Mouse (Mus musculus): ENCODE measurements at regions not wholly inside any gene's neighbourhood (a gene's known extent, or its start where the extent isn't known, plus 50 kb on each side); places are given as distances from the start of the nearest gene placed in this dataset.

DNA sequence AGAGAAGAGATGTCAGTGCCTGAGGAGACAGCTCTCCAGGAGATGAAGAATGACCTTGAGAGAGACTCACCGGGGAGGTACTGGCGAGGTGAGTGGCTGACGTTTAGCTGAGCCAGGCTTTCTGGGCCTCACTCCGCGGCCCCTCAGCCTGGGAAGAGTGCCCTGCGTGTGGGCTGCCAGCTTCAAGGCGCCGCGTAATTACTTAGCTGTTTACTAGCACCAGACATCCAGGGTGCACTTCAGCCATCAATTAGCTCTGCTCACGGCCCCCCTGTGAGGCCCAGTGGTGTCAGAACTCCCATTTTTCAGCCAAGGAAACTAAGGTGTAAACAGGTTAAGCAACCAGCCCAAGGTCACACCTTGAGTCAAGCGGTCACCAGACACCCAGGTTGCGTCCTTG lies 485.8 kb downstream of the Bnc2 start:
- Histone ChIP-seq H3K36me3 (ENCODE audit: control insufficient read depth) (no peaks in the 10 kb centered on the region), H3K27me3 (ENCODE audit: control insufficient read depth) (no peaks in the 10 kb centered on the region), H3K9me3 (ENCODE audit: control insufficient read depth, low read length) (peaks cover 7% of the 10 kb centered on the region), H3K4me3 (replicated peaks) (no peak overlapping the region), H3K4me1 (ENCODE audit: control insufficient read depth) (no peaks in the 10 kb centered on the region)
- TF ChIP-seq GATA1 (IDR thresholded peaks at IDR 0.05; ENCODE audit: low read length) (no peak), TAL1 (IDR thresholded peaks at IDR 0.05; ENCODE audit: low read length) (no peak)

DNA sequence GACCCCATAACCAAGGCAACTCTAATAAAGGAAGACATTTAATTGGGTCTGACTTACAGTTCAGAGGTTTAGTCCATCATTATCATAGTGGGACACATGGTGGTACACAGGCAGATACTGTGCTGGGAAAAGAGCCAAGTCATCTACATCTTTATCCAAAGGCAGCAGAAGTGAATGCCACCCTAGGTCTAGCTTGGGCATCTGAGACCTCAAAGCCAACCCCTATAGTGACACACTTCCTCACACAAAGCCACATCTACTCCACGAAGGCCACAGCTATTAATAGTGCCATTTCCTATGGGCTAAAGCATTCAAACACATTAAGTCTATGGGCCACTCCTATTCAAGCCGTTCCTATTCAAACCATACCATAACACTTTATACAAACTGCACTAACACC lies 483.8 kb downstream of the Bnc2 start:
- Histone ChIP-seq H3K4me3 (replicated peaks) (no peak overlapping the region), H3K4me1 (ENCODE audit: control insufficient read depth) (no peaks in the 10 kb centered on the region), H3K9me3 (ENCODE audit: control insufficient read depth, low read length) (peaks cover 7% of the 10 kb centered on the region), H3K27me3 (ENCODE audit: control insufficient read depth) (no peaks in the 10 kb centered on the region), H3K36me3 (ENCODE audit: control insufficient read depth) (no peaks in the 10 kb centered on the region)
- TF ChIP-seq GATA1 (IDR thresholded peaks at IDR 0.05; ENCODE audit: low read length), result no peak
- TF ChIP-seq TAL1 (IDR thresholded peaks at IDR 0.05; ENCODE audit: low read length), result no peak

DNA sequence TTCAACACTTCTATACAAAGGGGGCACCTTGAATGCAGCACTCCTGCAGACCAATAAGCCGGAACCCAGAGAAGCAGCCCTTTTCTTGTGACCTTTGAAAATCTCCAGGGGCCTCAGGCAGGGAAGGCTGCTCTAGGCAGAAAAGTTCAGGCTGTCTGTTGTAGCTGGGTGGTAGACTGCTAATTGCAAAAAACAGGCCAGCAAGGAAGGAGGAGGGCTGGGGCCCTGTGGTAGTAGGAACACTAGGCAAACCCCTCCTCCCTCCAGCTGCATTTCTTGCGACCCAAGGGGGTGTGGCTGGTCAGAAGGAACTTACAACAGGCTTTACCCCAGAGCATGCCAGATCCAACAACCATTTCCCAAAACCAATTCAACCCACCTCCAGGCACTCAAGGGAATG lies 482.8 kb downstream of the Bnc2 start:
- peaks cover 7% of the 10 kb centered on the region for H3K9me3 ChIP-seq (ENCODE audit: control insufficient read depth, low read length)
- TF ChIP-seq TAL1 (IDR thresholded peaks at IDR 0.05; ENCODE audit: low read length) (no peak), GATA1 (IDR thresholded peaks at IDR 0.05; ENCODE audit: low read length) (no peak)
- no peak overlapping the region for H3K4me3 ChIP-seq (replicated peaks)
- no peaks in the 10 kb centered on the region for H3K36me3 ChIP-seq (ENCODE audit: control insufficient read depth)
- H3K27me3 ChIP-seq (ENCODE audit: control insufficient read depth), result no peaks in the 10 kb centered on the region
- H3K4me1 ChIP-seq (ENCODE audit: control insufficient read depth), result no peaks in the 10 kb centered on the region

DNA sequence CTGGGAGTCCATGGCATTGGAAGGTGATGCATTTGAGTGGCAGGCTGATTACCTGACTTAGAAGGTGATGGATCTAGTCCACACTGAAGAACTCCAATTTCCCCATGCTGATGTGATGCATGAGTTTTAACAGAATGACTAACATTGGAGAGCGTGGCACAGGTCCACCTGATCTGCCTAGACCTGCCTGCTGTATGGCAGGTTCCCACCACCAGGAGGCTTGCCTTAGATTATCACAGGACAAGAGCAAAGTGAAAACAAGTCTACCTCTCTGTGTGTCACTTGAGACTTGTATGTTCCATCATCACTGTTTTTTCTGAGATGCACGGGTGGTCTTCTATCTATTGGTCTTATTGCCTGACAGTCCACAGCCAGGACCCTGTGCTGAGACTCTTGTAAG lies 478.3 kb downstream of the Bnc2 start:
- no peaks in the 10 kb centered on the region for H3K36me3 ChIP-seq (ENCODE audit: control insufficient read depth)
- TF ChIP-seq GATA1 (IDR thresholded peaks at IDR 0.05; ENCODE audit: low read length) (no peak), TAL1 (IDR thresholded peaks at IDR 0.05; ENCODE audit: low read length) (no peak)
- H3K4me1 ChIP-seq (ENCODE audit: control insufficient read depth), result no peaks in the 10 kb centered on the region
- H3K9me3 ChIP-seq (ENCODE audit: control insufficient read depth, low read length), result no peaks in the 10 kb centered on the region
- no peak overlapping the region for H3K4me3 ChIP-seq (replicated peaks)
- H3K27me3 ChIP-seq (ENCODE audit: control insufficient read depth), result no peaks in the 10 kb centered on the region

DNA sequence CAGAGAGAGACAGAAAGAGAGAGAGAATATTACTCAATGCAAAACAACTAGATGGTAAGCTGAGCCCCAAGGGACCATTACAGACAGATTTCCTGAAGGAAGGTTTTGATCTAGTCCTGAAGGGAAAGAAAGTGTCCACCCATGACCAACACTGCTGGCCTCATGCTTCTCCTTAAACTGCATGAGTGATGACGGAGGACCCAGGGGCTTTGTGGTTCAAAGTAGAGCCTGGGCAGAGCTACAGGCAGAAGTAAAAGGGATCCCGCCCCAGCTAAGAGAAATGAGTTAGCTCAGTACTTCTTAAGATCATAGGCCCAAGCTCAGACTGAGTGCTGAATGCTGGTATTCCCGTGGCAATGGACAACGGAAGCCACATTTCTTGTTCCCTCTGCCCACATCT lies 476.9 kb downstream of the Bnc2 start:
- Histone ChIP-seq H3K27me3 (ENCODE audit: control insufficient read depth) (no peaks in the 10 kb centered on the region), H3K4me3 (replicated peaks) (no peak overlapping the region), H3K36me3 (ENCODE audit: control insufficient read depth) (no peaks in the 10 kb centered on the region), H3K4me1 (ENCODE audit: control insufficient read depth) (no peaks in the 10 kb centered on the region), H3K9me3 (ENCODE audit: control insufficient read depth, low read length) (no peaks in the 10 kb centered on the region)
- no peak for TF ChIP-seq GATA1 (IDR thresholded peaks at IDR 0.05; ENCODE audit: low read length)
- TF ChIP-seq TAL1 (IDR thresholded peaks at IDR 0.05; ENCODE audit: low read length), result no peak

DNA sequence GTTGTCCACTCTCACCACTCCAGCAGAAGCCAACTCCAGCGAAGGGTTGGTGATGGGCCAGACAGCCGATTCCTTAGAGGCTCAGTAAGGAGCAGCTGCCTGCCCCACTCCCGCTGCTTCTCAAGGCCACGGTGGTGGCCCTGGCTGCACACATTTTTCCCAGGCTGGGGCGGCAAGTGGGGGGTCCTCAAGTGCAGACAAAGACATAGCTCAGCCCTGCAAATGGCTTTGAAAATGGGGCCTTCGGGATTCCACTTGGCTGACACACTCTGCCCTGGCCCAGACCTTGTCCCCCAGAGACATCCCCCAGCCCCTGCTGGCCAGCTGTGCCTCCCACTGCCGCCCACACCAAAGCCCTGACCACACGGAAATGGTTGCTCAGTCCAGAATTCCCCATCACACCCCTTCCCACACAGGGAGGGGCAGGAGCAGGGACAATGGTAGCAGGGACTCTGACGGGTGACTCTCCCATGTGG lies 475.9 kb downstream of the Bnc2 start:
- TF ChIP-seq TAL1 (IDR thresholded peaks at IDR 0.05; ENCODE audit: low read length) (no peak), GATA1 (IDR thresholded peaks at IDR 0.05; ENCODE audit: low read length) (no peak)
- H3K36me3 ChIP-seq (ENCODE audit: control insufficient read depth), result no peaks in the 10 kb centered on the region
- H3K27me3 ChIP-seq (ENCODE audit: control insufficient read depth), result no peaks in the 10 kb centered on the region
- no peaks in the 10 kb centered on the region for H3K9me3 ChIP-seq (ENCODE audit: control insufficient read depth, low read length)
- H3K4me1 ChIP-seq (ENCODE audit: control insufficient read depth), result no peaks in the 10 kb centered on the region
- no peak overlapping the region for H3K4me3 ChIP-seq (replicated peaks)

DNA sequence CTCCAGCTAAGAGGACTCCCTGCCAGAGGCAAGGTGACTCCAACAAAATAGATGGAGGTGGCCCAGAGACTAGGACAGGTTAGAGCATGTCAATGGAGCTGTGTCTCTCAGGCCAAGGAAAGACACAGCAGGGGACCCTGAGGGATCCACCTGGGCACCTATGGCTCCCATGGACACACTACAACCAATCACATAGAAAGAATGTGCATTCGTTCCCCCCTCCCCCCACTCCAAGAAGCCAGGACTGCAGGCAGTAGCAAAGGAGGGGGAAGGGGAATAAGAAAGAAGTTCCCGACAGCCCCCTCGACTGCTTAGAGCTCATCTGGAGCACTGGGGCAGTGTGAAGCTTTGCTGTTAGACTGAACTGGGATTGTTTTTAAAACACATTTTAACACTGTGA lies 474.1 kb downstream of the Bnc2 start:
- Histone ChIP-seq H3K9me3 (ENCODE audit: control insufficient read depth, low read length) (no peaks in the 10 kb centered on the region), H3K4me3 (replicated peaks) (no peak overlapping the region), H3K4me1 (ENCODE audit: control insufficient read depth) (no peaks in the 10 kb centered on the region), H3K36me3 (ENCODE audit: control insufficient read depth) (no peaks in the 10 kb centered on the region), H3K27me3 (ENCODE audit: control insufficient read depth) (no peaks in the 10 kb centered on the region)
- TF ChIP-seq TAL1 (IDR thresholded peaks at IDR 0.05; ENCODE audit: low read length), result no peak
- TF ChIP-seq GATA1 (IDR thresholded peaks at IDR 0.05; ENCODE audit: low read length), result no peak

DNA sequence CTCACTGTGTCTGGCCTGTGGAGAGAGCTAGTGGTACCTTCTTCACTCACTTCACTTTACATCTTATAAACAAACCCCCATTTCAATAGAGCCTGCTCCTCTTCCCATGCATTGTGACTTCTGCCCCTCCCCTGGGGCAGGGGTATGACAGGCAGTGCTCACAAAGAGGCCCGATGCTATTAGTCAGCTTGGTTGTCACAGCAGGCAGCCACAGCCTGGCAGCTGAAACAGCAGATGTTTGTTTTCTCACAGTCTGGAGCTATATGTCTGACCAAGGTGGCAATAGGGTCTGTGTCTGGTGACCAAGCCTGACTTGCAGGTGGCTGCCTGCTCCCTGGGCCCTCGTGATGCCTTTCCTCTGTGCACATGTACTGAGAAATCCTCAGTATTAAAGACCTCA lies 472.8 kb downstream of the Bnc2 start:
- Histone ChIP-seq H3K27me3 (ENCODE audit: control insufficient read depth) (no peaks in the 10 kb centered on the region), H3K4me1 (ENCODE audit: control insufficient read depth) (no peaks in the 10 kb centered on the region), H3K9me3 (ENCODE audit: control insufficient read depth, low read length) (no peaks in the 10 kb centered on the region), H3K4me3 (replicated peaks) (no peak overlapping the region), H3K36me3 (ENCODE audit: control insufficient read depth) (no peaks in the 10 kb centered on the region)
- TF ChIP-seq GATA1 (IDR thresholded peaks at IDR 0.05; ENCODE audit: low read length), result no peak
- TF ChIP-seq TAL1 (IDR thresholded peaks at IDR 0.05; ENCODE audit: low read length), result no peak

DNA sequence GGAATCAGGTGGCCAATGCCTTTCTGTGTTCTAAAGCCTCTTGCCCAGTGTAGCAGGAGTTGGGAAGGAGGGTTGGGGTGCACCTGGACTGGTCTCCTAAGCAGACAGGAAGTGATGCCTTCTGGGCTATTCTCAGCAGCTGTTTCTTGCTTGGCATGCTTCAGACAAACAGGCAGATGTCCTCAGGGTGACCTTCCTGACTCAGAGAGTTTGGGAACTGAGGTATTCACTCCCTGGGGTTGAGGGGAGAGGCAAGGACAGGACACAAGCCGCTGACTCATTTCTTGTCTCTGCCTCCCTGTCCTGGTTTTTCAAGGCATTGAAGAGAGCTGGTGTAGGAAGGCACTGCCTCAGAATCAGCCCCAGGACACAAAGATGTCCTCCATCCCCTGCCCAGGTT lies 471.4 kb downstream of the Bnc2 start:
- H3K9me3 ChIP-seq (ENCODE audit: control insufficient read depth, low read length), result no peaks in the 10 kb centered on the region
- TF ChIP-seq TAL1 (IDR thresholded peaks at IDR 0.05; ENCODE audit: low read length), result no peak
- TF ChIP-seq GATA1 (IDR thresholded peaks at IDR 0.05; ENCODE audit: low read length), result no peak

DNA sequence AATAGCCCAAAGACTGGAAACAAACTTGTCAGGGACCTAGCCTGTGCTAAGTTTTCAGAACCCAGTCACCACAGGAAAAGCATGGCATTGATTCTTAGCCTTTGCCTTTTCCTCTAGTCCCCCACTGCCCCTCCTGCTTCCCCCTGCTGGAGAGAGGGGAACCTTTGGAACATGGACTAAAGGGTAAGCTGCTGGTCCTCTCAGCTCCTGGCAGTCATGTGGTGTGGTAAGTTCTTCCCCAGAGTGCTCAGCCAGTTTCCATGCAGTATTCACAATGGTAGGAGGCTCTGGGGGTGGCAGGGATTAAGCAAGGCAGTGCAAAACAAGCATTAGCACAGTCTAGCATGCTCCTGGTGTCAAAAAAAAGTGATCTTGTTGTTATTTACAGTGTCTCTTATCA lies 470.3 kb downstream of the Bnc2 start:
- no peaks in the 10 kb centered on the region for H3K36me3 ChIP-seq (ENCODE audit: control insufficient read depth)
- TF ChIP-seq TAL1 (IDR thresholded peaks at IDR 0.05; ENCODE audit: low read length), result no peak
- no peak for TF ChIP-seq GATA1 (IDR thresholded peaks at IDR 0.05; ENCODE audit: low read length)
- H3K4me3 ChIP-seq (replicated peaks), result no peak overlapping the region
- no peaks in the 10 kb centered on the region for H3K4me1 ChIP-seq (ENCODE audit: control insufficient read depth)
- H3K27me3 ChIP-seq (ENCODE audit: control insufficient read depth), result no peaks in the 10 kb centered on the region
- no peaks in the 10 kb centered on the region for H3K9me3 ChIP-seq (ENCODE audit: control insufficient read depth, low read length)

More for the DNA sequence above, 471.4 kb downstream of the Bnc2 start:
- H3K4me1 ChIP-seq (ENCODE audit: control insufficient read depth), result no peaks in the 10 kb centered on the region
- no peaks in the 10 kb centered on the region for H3K27me3 ChIP-seq (ENCODE audit: control insufficient read depth)
- H3K4me3 ChIP-seq (replicated peaks), result no peak overlapping the region
- H3K36me3 ChIP-seq (ENCODE audit: control insufficient read depth), result no peaks in the 10 kb centered on the region
